Mouse (Mus musculus): ENCODE results near the gene Map4k2.

Gene Map4k2

DNA sequence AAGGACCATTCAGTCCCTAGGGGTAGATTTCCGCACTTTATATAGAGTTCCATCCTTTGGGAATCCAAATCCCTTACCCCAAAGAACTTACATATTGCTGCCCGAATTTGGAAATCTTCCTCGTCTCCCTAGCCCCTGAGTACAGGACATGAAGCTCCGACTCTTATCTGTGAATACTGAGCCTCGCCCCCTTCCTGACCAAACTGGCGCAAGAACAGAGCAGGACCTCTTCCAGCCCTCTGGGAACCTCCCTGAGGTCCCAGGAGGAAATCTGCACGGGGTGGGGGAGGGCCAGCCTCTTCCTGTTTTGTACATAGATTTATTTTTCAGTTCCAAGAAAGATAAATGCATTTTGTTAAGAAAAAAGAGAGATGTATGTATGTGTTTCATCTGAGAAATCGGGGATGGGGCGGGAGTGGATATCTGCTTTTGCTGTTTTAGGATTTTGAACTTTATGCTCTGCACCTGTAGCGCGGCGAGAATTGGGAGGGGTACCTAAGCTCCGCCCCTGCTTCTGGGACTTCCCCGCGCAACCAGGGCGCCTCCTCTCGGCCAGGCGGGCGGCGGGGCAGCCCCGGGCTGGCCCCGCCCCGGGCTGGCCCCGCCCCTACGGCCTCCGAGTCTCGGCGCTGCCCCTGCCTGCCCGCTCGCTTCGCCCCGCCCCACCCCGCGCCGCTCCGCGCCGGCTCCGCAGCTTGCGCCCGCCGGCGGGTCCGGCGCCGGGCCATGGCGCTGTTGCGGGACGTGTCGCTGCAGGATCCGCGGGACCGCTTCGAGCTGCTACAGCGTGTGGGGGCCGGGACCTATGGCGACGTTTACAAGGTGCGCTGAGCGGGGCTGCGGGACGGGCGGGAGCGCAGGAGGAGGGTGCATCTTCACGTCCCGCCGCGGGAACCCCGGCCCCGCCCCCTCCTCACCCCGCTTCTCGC, at the start of gene Map4k2:
Gene Map4k2, plus strand, starts transcription at position 612 of the 929 bp plus-strand sequence.
- POLR2A ChIA-PET: interaction anchor here (0.7 to 27.3 kb wide), 51 partner anchors 9 to 883 kb away, joined by 3 to 400 read pairs (median 4); partner anchors contain the start of genes Sf1 (in 4 of the 4), Arl2 (in 1 of the 4), Atg2a (in 1 of the 4) and Batf2 (in 1 of the 4)
- CTCF ChIA-PET: interaction anchor here (0.5 to 2.8 kb wide), 51 partner anchors 9 to 699 kb away, joined by 3 to 21 read pairs (median 4); partner anchors contain the start of genes Cdc42bpg (in 2 of the 4), Ehd1 (in 2 of the 4), Sf1 (in 2 of the 4) and Arl2 (in 1 of the 4)

DNA sequence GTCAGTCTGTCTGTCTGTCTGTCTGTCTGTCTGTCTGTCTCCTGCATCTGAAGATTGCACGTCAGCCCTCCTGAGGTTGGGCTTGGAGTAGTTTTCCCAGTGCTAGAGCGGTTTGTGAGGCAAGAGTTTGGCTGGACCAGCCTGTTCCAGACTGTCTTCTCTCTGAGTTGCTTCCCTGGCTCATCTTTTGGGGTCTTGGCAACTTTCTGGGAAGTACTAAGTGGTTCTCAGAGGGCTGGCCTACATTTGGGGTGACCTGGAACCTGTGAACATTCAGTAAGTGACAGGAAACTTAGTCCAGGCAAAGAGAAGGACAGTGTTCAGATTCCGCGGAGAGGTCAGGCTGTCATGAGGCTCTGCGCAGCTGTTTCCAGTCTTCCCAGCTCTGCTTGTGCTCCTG, 48.7 kb upstream of the Map4k2 start:
- CTCF ChIA-PET: interaction anchor here in 2 of 4 experiments (1.1 to 2.9 kb wide), 6 partner anchors 11 to 39 kb away, joined by 4 to 17 read pairs (median 8); partner anchors contain the start of gene Ehd1 (in 1 of the 2)
- POLR2A ChIA-PET: interaction anchor here in 3 of 4 experiments (0.6 to 34.9 kb wide), 17 partner anchors 4 to 290 kb away, joined by 3 to 829 read pairs (median 6); partner anchors contain the start of genes Ehd1 (in 3 of the 3), Arl2 (in 1 of the 3), Sf1 (in 1 of the 3) and Snx15 (in 1 of the 3)

DNA sequence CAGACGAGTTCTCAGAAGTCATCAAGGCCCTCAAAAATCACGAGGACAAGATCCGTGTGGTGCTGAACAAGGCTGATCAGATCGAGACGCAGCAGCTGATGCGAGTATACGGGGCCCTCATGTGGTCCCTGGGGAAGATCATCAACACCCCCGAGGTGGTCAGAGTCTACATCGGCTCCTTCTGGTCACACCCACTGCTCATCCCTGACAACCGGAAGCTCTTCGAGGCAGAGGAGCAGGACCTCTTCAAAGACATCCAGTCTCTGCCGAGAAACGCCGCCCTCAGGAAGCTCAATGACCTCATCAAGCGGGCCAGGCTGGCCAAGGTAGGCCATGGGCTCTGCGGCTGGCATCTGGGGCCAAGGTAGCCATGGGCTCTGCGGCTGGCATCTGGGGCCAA, 46.6 kb upstream of the Map4k2 start:
- ChIA-PET CTCF (interaction anchor here in 2 of 4 experiments (0.7 to 2.4 kb wide), 9 partner anchors 10 to 46 kb away, joined by 3 to 5 read pairs (median 4); partner anchors contain the start of genes Cdc42bpg (in 2 of the 2), Ehd1 (in 2 of the 2) and Map4k2 (in 1 of the 2)), POLR2A (interaction anchor here in 2 of 4 experiments (0.6 to 34.9 kb wide), 9 partner anchors 1 to 264 kb away, joined by 3 to 829 read pairs (median 6); partner anchors contain the start of genes Ehd1 (in 2 of the 2) and Sf1 (in 1 of the 2))

DNA sequence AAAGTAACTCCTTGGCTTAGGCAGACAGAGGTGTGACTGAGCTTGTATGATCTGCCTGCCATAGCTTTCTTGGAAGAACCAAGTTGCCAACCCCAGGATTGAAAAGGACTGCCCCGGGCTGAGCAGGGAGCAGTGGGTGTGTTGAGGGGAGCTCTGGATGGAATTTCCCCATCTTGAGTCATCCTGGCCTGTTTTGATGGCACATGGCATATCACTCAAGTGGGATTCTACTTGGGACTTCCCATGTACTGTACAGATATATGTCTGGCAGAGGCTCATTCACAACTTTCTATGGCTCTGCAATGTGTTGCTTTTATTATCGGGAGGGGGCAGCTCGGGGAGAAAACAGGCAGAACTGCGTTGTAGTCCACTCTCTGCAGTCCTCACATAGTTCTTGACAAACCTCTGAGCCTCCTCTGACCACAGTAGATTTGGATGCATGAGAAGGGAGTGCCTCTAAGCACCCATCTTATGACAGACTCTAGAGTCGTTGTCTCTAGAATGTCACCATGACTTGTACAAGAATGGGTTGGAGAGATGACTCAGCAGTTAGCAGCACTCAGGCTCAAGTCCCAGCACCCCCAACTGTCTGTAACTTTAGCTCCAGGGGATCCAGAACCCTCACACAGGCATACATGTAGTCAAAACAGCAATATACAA, 44.3 kb upstream of the Map4k2 start:
- POLR2A ChIA-PET: interaction anchor here in 3 of 4 experiments (0.6 to 20.4 kb wide), 17 partner anchors 10 to 229 kb away, joined by 3 to 829 read pairs (median 4); partner anchors contain the start of genes Cdc42bpg (in 2 of the 3), Ehd1 (in 2 of the 3), Atg2a (in 1 of the 3) and Map4k2 (in 1 of the 3)

DNA sequence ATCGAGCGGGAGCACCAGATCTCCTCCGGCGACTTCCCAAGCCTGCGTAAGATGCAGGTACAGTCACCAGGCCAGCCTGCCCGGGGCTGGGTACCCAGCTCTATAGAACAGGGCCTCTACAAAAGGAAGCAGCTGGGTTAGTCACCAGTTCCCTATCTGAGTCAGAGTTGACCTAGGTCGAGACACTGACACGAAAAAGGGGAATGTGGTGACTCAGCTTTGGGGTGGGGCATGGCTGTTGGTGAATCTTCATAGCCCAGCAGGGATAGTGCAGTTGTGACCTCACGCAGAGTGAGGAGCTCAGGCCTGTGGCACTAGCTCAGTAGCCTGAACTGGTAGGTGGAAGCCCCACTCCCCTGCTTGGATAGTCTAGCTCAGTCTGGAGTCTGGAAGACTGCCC, 43.3 kb upstream of the Map4k2 start:
- POLR2A ChIA-PET: interaction anchor here in 3 of 4 experiments (0.6 to 20.4 kb wide), 26 partner anchors 9 to 342 kb away, joined by 3 to 829 read pairs (median 4); partner anchors contain the start of genes Ehd1 (in 2 of the 3), Atg2a (in 1 of the 3), Cdc42bpg (in 1 of the 3) and Map4k2 (in 1 of the 3)
- CTCF ChIA-PET: interaction anchor here (0.6 to 3.2 kb wide), 14 partner anchors 9 to 78 kb away, joined by 3 to 14 read pairs (median 4); partner anchors contain the start of genes Cdc42bpg (in 3 of the 4), Ehd1 (in 3 of the 4) and Men1 (in 1 of the 4)

More for the DNA sequence above, 44.3 kb upstream of the Map4k2 start:
- CTCF ChIA-PET: interaction anchor here in 3 of 4 experiments (0.5 to 3.2 kb wide), 8 partner anchors 10 to 77 kb away, joined by 3 to 14 read pairs (median 6); partner anchors contain the start of genes Cdc42bpg (in 2 of the 3), Ehd1 (in 2 of the 3) and Men1 (in 1 of the 3)

DNA sequence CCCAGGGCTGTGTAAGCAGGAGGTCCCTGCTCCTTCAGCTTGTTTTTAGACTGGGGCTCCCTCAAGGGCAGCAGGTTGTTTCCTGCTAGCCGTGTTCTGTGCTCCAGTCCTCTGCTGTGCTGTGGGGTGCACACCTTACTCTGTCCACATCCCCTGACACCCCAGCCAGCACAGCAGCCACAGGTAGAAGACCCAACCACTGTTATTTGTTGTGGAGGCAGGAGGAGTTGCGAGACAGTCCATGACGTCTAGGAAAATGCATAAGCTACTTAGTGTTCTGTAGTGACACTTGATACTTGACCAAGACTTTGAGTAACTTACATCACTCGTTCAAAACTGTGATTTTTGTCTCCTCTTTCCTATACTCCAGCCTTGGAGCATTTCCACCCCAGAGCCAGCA, 41.9 kb upstream of the Map4k2 start:
- CTCF ChIA-PET: interaction anchor here in 2 of 4 experiments (0.6 to 7.0 kb wide), 4 partner anchors 8 to 424 kb away, joined by 3 to 63 read pairs (median 4); partner anchors contain the start of gene Frmd8 (in 1 of the 2)
- POLR2A ChIA-PET: interaction anchor here in 3 of 4 experiments (0.6 to 20.4 kb wide), 17 partner anchors 7 to 272 kb away, joined by 3 to 829 read pairs (median 4); partner anchors contain the start of genes Ehd1 (in 2 of the 3), Arl2 (in 1 of the 3), Cdca5 (in 1 of the 3) and Snx15 (in 1 of the 3)

DNA sequence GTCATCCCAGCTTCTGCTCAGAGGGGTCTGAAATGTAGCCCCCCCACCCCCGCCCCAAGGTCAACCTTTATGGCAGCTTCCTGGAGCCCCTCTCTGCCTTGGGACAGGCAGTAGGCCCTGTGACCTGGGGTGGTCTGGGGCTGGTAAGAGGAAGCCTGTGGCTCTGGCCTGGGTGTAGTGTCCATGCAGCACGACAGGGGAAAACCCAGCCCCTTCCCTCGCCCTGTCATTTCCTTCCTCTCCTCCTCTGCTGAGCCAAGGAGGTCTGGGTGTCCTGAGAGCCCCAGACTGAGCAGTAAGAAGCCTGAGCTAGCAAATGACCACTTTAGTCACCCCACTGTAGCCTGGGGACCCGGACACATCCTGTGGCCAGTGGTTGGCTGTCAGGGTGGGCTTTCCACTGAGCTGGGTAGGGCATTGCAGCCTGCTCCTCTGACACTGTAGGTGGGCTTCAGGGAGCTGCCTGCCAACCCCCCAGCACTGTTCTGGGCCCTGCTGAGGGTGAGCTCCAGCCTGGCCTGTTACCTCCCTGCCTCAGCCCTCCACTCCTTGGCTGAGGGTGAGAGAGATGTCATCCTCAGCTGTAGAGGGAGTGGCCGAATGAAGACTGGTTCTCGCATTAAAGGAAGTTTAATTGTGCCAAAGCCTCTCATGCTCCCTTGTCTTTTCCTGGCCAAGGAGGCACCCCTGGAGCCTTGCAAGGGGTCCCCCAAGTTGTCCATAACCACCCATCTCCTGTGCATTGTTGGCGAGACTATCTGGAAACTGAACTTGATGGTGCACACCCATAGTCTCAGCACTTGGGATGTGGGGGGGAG, 41.3 kb upstream of the Map4k2 start:
- ChIA-PET CTCF (interaction anchor here in 3 of 4 experiments (0.6 to 7.0 kb wide), 10 partner anchors 9 to 677 kb away, joined by 3 to 63 read pairs (median 6); partner anchors contain the start of genes Ehd1 (in 2 of the 3) and Frmd8 (in 1 of the 3)), POLR2A (interaction anchor here (0.6 to 20.4 kb wide), 31 partner anchors 8 to 273 kb away, joined by 3 to 829 read pairs (median 4); partner anchors contain the start of genes Ehd1 (in 3 of the 4), Map4k2 (in 2 of the 4), Arl2 (in 1 of the 4) and Cdca5 (in 1 of the 4))

DNA sequence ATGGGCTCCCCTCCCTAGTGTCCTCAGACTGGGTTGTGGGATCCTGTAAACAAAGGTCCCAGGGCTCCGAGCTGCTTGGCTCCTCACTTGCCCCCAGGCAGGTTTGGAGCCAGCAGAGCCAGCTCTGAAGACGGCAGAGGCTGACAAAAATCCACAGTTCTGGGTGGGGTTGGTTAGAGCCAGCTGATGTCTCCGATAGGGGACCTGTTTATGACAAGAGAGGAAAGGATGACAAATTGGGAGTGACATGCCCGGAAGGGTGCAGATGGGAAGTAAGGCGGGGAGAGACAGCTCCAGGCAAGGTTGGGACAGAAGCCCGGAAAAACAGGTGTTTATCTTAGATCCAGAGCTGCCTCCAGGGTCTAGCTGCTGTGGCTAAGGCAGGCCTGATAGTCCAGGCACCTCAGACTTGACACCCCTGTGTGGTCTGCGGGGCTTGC, 40.5 kb upstream of the Map4k2 start:
- ChIA-PET POLR2A (interaction anchor here (0.6 to 20.4 kb wide), 24 partner anchors 9 to 644 kb away, joined by 3 to 829 read pairs (median 4); partner anchors contain the start of genes Ehd1 (in 3 of the 4), Map4k2 (in 2 of the 4), Men1 (in 1 of the 4) and Sac3d1 (in 1 of the 4)), CTCF (interaction anchor here in 3 of 4 experiments (0.6 to 7.0 kb wide), 9 partner anchors 23 to 678 kb away, joined by 3 to 63 read pairs (median 6); partner anchors contain the start of gene Ehd1 (in 2 of the 3))

DNA sequence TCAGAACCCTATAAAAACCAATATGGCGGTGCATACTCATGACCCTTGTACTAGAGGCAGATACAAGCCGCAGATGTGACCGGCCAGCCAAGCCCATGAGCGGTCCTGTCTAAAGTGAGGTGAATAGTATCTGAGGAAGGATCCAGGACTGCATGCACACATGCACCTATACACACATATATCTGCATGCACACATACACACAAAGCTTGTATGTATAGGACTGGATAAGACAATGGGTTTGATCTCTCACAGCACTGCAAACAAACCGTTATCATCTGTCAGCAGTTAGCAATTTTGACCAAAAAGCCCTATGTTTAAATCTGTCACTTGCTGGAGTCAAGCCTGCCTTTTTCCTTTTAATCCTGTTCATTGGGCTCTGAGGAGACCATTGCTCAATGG, 38.8 kb upstream of the Map4k2 start:
- ChIA-PET CTCF (interaction anchor here in 3 of 4 experiments (0.6 to 7.0 kb wide), 12 partner anchors 10 to 66 kb away, joined by 3 to 66 read pairs (median 7); partner anchors contain the start of genes Ehd1 (in 1 of the 3) and Ppp2r5b (in 1 of the 3)), POLR2A (interaction anchor here in 3 of 4 experiments (1.0 to 20.4 kb wide), 14 partner anchors 10 to 515 kb away, joined by 3 to 829 read pairs (median 8); partner anchors contain the start of genes Ehd1 (in 3 of the 3) and Men1 (in 1 of the 3))

DNA sequence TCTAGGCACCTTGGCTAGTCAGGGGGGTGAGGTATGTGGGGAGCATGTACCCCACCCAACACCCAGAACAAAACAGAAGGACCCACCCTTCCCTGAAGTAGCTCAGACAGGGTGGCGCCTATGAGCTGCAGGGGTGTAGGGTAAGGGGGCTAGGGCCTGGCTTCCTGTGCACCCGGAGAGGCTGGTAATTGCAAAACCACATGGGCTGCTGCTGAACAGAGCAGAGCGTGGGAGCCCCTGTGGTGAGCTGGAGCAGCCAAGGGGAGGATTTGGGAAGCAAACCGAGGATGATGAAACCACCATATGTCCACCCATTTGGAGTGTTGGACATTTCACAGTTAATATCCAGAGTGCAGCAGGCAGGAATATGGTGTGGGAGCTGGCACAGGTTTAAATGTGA, 38.4 kb upstream of the Map4k2 start:
- POLR2A ChIA-PET: interaction anchor here in 3 of 4 experiments (0.7 to 20.4 kb wide), 22 partner anchors 11 to 516 kb away, joined by 3 to 829 read pairs (median 6); partner anchors contain the start of genes Ehd1 (in 3 of the 3), Capn1 (in 1 of the 3), Cdca5 (in 1 of the 3) and Men1 (in 1 of the 3)
- CTCF ChIA-PET: interaction anchor here in 3 of 4 experiments (0.8 to 7.0 kb wide), 12 partner anchors 11 to 67 kb away, joined by 3 to 66 read pairs (median 7); partner anchors contain the start of genes Ehd1 (in 1 of the 3) and Ppp2r5b (in 1 of the 3)

DNA sequence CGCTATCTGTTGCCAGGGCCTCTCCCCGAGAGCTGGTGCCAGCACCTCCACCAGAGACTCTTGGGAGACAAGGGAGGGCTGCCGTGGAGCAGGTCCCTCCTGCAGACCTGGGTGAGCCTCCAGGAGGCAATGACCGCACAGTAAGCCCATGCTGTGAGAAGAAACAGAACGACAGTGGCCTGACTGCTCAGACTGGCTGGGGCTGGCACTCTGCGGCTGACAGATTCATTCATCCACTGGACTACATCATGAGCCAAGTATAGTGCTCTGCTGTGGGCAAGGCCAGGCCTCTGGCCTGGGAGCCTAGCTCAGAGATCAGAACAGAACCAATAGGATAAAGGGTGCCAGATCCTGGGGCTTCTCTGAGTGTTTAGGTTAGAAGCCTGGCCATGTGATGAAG, 37.1 kb upstream of the Map4k2 start:
- POLR2A ChIA-PET: interaction anchor here in 3 of 4 experiments (0.9 to 20.4 kb wide), 22 partner anchors 10 to 289 kb away, joined by 3 to 829 read pairs (median 6); partner anchors contain the start of genes Ehd1 (in 3 of the 3), Men1 (in 2 of the 3), Capn1 (in 1 of the 3) and Cdca5 (in 1 of the 3)
- CTCF ChIA-PET: interaction anchor here (0.5 to 7.0 kb wide), 18 partner anchors 9 to 517 kb away, joined by 3 to 66 read pairs (median 6); partner anchors contain the start of genes Ehd1 (in 2 of the 4) and Pola2 (in 1 of the 4)

DNA sequence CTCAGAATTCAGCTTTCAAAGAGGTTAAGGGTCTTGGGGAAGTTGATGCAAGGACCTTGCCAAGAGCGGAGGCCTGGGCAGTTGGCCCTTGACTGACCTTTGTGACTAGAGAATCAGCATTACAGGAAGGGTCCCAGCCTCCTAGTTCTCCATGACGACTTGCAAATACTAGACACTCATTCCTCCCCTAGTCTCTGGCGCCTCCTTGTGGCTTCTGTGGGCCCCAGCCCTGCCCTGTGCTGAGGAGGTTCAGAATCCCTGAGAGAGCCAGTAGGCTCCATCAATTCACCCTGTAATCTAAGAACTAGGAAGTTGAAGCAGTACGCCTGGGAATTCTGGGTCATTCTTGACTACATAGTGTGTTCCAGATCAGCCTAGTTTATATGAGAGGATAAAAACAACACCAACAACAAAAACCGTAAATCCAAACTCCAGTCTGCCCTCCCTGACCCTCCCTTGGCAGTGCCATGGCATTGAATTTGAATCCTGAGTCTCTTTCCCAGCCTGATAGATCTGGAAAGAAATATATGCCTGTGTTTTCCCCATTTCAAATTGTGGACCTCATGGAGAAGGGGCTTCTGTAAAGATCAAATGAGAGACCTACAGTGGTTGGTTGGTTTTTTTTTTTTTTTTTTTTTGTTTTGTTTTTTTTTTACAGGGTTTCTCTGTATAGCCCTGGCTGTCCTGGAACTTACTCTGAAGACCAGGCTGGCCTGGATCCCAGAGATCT, 36.0 kb upstream of the Map4k2 start:
- ChIA-PET POLR2A (interaction anchor here in 3 of 4 experiments (1.1 to 20.4 kb wide), 15 partner anchors 9 to 244 kb away, joined by 3 to 829 read pairs (median 13); partner anchors contain the start of genes Ehd1 (in 3 of the 3), Men1 (in 2 of the 3), Sac3d1 (in 1 of the 3) and Znhit2 (in 1 of the 3)), CTCF (interaction anchor here in 2 of 4 experiments (1.5 to 7.0 kb wide), 9 partner anchors 10 to 44 kb away, joined by 3 to 66 read pairs (median 9); partner anchors contain the start of gene Ehd1 (in 2 of the 2))

DNA sequence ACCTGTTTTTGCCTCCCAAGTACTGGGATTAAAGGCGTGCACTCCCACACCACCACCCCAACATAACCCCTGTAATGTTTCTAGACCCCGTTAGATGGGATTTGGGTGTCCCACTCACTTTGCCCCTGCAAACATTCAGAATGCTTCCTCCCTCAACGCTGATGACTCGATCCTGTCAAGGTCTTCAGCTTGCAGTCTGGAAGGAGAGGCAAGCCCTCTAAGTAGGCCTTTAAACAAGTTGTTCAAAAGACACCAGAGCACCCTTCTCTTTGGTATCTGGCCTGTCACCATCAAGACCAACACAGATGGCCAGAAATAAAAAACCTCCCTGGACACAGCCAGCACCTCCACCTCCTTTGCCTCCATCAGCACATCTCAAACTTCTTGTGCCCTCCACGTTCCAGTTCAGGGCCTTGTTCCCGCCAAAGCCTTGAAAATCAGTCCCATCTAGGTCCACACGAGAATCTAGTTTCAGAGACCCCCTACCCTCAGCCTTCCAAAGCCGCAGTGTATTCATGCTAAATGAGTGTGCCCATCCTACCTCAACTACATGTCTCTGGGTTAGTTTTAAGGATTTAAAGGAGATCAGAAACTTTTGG, 35.3 kb upstream of the Map4k2 start:
- CTCF ChIA-PET: interaction anchor here in 3 of 4 experiments (1.4 to 3.6 kb wide), 3 partner anchors 29 to 39 kb away, joined by 5 to 66 read pairs (median 25); partner anchors contain the start of gene Ehd1 (in 1 of the 3)
- POLR2A ChIA-PET: interaction anchor here in 2 of 4 experiments (7.4 to 20.4 kb wide), 3 partner anchors 14 to 29 kb away, joined by 58 to 829 read pairs (median 187); partner anchors contain the start of gene Ehd1 (in 2 of the 2)

Measured in embryonic stem cell, embryonic (primary cell).